Mouse (Mus musculus) hindbrain, postnatal 0 days (tissue): Measurements from ENCODE around the gene Etv1. TPM values are rescaled to one million over a fixed set of nuclear protein-coding genes. Genes with fewer than 3 reads are reported as not detected.

Experiments used
- ATAC-seq: fragments of 200-750 bp; cut with Nextera tagmentation; 2 replicates; pipeline ENCODE4 v1.8.0; 2017; ENCODE audit warnings: mild to moderate bottlenecking, moderate TSS enrichment, moderate library complexity
- DNase-seq: peaks from one replicate; pipeline ENCODE4 v3.0.0-alpha.2; 2015; ENCODE audit warnings: low spot score
- H3K27ac ChIP-seq: fragments of 300-500 bp; sonication (generic); 2 replicates; pipeline ENCODE4 v1.5.1; 2014; ENCODE audit warnings: mild to moderate bottlenecking
- H3K27me3 ChIP-seq: fragments of 300-500 bp; sonication (generic); 2 replicates; pipeline ENCODE4 v1.6.1; 2014; ENCODE audit warnings: low read length, mixed read lengths; ENCODE audit not compliant: insufficient read depth
- H3K36me3 ChIP-seq: fragments of 300-500 bp; sonication (generic); 2 replicates; pipeline ENCODE4 v1.6.1; 2014; ENCODE audit warnings: low read length, mixed read lengths; ENCODE audit not compliant: insufficient read depth
- H3K4me1 ChIP-seq: fragments of 300-500 bp; sonication (generic); 2 replicates; pipeline ENCODE4 v1.6.1; 2014; ENCODE audit warnings: antibody characterized with exemption, low read length, mixed read lengths; ENCODE audit not compliant: insufficient read depth
- H3K4me2 ChIP-seq: fragments of 300-500 bp; sonication (generic); 2 replicates; pipeline ENCODE4 v1.6.1; 2014; ENCODE audit warnings: low read depth, mild to moderate bottlenecking, low read length, moderate library complexity, mixed read lengths
- H3K4me3 ChIP-seq: fragments of 300-500 bp; sonication (generic); 2 replicates; pipeline ENCODE4 v1.5.1; 2014; ENCODE audit warnings: low read length
- H3K9ac ChIP-seq: fragments of 300-500 bp; sonication (generic); replicated peaks from 2 replicates; pipeline ENCODE4 v1.6.1; 2014; ENCODE audit warnings: mild to moderate bottlenecking, low read length, moderate library complexity, mixed read lengths
- H3K9me3 ChIP-seq: fragments of 300-500 bp; sonication (generic); 2 replicates; pipeline ENCODE4 v1.6.1; 2016; ENCODE audit warnings: low read length, mixed read lengths
- CTCF ChIP-seq: IDR thresholded peaks from 2 replicates; pipeline ENCODE4 v1.5.1; 2016; ENCODE audit warnings: antibody characterized with exemption, control low read depth, low read depth
- whole genome bisulfite sequencing: fragments of 180-500 bp; shearing (Covaris S2); extraction: QIAGEN DNeasy Blood & Tissue Kit; methylation state at CpG from one replicate; pipeline ENCODE4 v1.1.7; 2014; 5-methylcytosine and 5-hydroxymethylcytosine counted together
- polyA plus RNA-seq: library from polyadenylated mRNA; unstranded; fragments of >200 nt; fragmentation: Nextera tagmentation; extraction: Ambion mirVana; gene quantifications from 2 replicates; pipeline ENCODE4 v1.2.1, GENCODE M21; 2015
- total RNA-seq: library from RNA; depleted of rRNA; stranded (reverse); fragments of >200 nt; gene quantifications from 2 replicates; pipeline ENCODE4 v1.2.3, GENCODE M21; 2014; rRNA removed

Etv1 gene
- 19.0 and 19.3 TPM in 2 replicates for total RNA-seq
- 24.5 and 27.1 TPM in 2 replicates for polyA plus RNA-seq

DNA sequence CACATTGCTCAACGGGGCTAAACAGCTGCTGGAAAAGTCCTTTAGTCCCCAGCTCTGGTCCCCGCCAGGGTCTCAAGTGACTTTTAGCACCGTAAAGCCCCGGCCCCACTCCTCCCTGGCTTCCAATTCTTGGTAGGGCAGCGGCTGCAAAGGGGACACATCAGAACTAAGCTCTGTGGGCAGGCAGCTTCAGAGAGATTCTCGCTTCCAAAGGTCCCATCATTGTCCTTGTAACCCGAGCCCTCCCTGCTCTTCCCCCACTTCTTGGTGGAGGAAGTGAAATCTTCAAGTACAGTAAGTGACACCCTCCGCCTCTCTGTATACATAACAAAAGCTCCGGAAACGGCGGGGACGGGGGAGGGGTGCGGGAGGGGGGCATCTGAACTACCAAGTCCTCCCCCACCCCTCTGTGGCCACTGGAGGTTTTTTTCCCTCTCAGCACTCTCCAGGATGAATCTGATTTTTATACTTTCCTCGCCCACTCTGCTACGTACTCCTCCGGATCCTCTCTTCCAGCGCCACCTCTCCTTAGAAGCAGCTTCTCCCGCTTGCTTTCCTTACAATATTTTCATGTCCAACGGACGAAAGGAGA, at the start of gene Etv1:
TSS of gene Etv1 (plus strand) at position 195 of the 592 bp plus-strand sequence.
- ATAC-seq: peak; percentile 46
- Histone ChIP-seq H3K36me3 (no peaks in the 10 kb centered on the region), H3K27me3 (no peaks in the 10 kb centered on the region), H3K9ac (peak within 1 kb of the TSS; percentile 58), H3K4me3 (peak within 1 kb of the TSS; percentile 69), H3K9me3 (no peaks in the 10 kb centered on the region), H3K27ac (peak within 1 kb of the TSS; percentile 83), H3K4me1 (no peaks in the 10 kb centered on the region), H3K4me2 (peak within 1 kb of the TSS; percentile 100)
- 0% methylated on average over 20 of the region's 20 CpGs for WGBS
- TF ChIP-seq CTCF: no peak
- DNase-seq: peak; percentile 63

DNA sequence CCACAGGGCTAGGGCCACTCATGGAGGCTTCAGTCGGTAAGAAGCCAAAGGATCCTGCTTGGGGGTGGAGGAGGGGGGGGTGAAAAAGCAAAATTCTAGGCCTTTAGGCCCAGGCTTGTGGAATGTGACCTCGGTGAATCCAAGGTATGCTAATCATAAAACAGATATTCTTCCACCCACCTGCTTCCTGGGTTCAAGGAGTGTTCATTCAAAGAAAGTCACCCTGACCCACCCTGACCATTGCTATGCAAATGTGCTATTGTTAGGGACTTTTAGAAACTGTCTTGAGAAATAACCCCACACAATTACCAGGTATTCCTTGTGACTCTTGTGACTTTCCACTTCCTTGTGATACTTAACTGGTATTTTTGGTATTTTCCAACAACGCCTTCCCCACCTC, 49.5 kb upstream of the Etv1 start:
- WGBS: 76% methylated on average over 3 of the region's 3 CpGs
- DNase-seq (no peak), ATAC-seq (no peak)
- no peaks in the 10 kb centered on the region for H3K4me1 ChIP-seq
- TF ChIP-seq CTCF: no peak
- H3K36me3 ChIP-seq: no peaks in the 10 kb centered on the region
- no peaks in the 10 kb centered on the region for H3K27me3 ChIP-seq
- no peak overlapping the region for H3K27ac ChIP-seq
- H3K4me2 ChIP-seq: no peak overlapping the region
- no peaks in the 10 kb centered on the region for H3K9me3 ChIP-seq
- H3K4me3 ChIP-seq: no peak overlapping the region
- H3K9ac ChIP-seq: no peak overlapping the region

DNA sequence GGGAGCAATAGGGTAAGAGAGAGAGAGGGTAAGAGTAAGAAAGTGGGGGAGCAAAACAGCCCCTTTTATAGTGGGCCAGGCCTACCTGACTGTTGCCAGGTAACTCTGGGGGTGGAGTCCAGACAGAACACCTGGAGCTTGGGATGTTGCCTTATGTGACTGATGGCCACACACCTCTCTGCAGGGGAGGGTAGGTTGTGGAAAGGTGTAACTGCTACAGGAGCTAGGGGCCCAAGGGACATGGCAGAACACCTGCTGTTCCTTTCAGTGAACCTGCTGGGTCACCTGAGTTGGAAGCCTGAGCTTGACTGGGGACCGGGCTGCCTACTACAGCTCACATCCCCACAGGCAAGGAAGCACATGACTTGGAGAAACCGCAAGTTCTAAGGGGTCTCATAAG, 48.4 kb upstream of the Etv1 start:
- Histone ChIP-seq H3K4me3 (no peak overlapping the region), H3K9me3 (no peaks in the 10 kb centered on the region), H3K4me2 (no peak overlapping the region), H3K27ac (no peak overlapping the region), H3K9ac (no peak overlapping the region), H3K36me3 (no peaks in the 10 kb centered on the region), H3K27me3 (no peaks in the 10 kb centered on the region), H3K4me1 (no peaks in the 10 kb centered on the region)
- TF ChIP-seq CTCF: no peak
- DNase-seq (no peak), ATAC-seq (no peak)
- WGBS: 95% methylated on average over 2 of the region's 2 CpGs

DNA sequence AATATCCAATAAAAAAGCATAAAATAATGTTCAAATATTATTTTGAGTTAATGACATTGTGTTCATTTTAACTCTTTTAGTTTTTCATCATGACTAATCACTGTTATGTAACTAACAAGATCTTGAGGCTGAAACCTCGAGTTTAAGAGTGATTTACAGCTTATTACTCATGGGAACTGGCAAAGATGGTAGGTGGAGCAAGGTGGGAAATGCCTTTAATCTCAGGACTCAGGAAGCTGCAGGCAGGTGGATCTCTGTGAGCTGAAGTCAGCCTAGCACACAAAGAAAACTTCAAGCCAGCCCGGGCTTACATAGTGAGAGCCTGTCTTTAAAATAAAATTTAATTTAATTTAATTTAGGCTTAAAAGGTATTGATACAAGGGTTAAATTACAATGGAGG, 19.9 kb upstream of the Etv1 start:
- WGBS: 50% methylated on average over 2 of the region's 2 CpGs

DNA sequence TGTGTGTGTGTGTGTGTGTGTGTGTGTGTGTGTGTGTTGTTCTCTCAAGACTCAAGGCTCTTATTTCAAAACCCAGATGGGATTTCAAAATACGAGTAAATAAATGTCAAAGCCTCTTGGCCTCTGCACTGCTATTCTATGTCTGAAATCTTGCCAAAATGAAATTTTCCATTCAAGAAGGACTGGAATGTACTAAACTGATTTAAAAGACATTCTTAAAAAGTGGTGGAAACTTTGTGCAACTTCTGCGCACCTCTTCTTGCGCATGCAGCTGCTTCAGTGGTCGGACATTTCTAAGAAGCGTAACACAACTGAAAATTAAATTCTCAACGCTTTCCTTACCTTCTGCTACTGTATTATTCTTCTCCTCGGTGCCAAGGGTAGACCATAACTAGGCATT, 1.9 kb upstream of the Etv1 start:
- peak overlapping the region; percentile 100; the same call in 1 of the 2 replicates for H3K4me2 ChIP-seq
- TF ChIP-seq CTCF: no peak
- H3K27ac ChIP-seq: no peak overlapping the region
- 76% methylated on average over 7 of the region's 7 CpGs for WGBS
- no peaks in the 10 kb centered on the region for H3K4me1 ChIP-seq
- H3K27me3 ChIP-seq: no peaks in the 10 kb centered on the region
- H3K36me3 ChIP-seq: no peaks in the 10 kb centered on the region
- no peak overlapping the region for H3K9ac ChIP-seq
- ATAC-seq (no peak), DNase-seq (no peak)
- no peaks in the 10 kb centered on the region for H3K9me3 ChIP-seq
- H3K4me3 ChIP-seq: no peak overlapping the region

More for the DNA sequence above, 19.9 kb upstream of the Etv1 start:
- H3K27ac ChIP-seq: no peak overlapping the region
- DNase-seq (no peak), ATAC-seq (no peak)
- no peaks in the 10 kb centered on the region for H3K9me3 ChIP-seq
- H3K4me2 ChIP-seq: no peak overlapping the region
- H3K36me3 ChIP-seq: no peaks in the 10 kb centered on the region
- no peak overlapping the region for H3K4me3 ChIP-seq
- no peak overlapping the region for H3K9ac ChIP-seq
- no peaks in the 10 kb centered on the region for H3K4me1 ChIP-seq
- no peaks in the 10 kb centered on the region for H3K27me3 ChIP-seq
- TF ChIP-seq CTCF: no peak

DNA sequence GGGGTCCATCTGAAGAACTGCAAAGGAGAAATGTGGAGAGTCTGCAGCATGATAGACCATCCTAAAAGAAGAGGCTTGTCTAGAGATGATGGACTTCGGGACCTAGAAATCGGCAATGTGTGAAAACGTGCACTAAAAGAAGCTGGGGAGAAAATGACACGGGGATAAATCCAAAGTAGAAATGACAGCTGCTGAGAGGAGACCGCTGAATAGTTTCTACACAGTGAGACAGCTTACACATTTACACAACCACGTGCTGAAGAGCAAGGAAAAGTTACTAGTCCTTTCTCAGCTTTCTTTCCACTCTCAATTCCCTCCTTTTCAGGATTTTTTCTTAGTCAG, 1.3 kb upstream of the Etv1 start:
- ATAC-seq: no peak
- H3K4me3 ChIP-seq: peak overlapping the region; percentile 69
- 3% methylated on average over 6 of the region's 6 CpGs for WGBS

DNA sequence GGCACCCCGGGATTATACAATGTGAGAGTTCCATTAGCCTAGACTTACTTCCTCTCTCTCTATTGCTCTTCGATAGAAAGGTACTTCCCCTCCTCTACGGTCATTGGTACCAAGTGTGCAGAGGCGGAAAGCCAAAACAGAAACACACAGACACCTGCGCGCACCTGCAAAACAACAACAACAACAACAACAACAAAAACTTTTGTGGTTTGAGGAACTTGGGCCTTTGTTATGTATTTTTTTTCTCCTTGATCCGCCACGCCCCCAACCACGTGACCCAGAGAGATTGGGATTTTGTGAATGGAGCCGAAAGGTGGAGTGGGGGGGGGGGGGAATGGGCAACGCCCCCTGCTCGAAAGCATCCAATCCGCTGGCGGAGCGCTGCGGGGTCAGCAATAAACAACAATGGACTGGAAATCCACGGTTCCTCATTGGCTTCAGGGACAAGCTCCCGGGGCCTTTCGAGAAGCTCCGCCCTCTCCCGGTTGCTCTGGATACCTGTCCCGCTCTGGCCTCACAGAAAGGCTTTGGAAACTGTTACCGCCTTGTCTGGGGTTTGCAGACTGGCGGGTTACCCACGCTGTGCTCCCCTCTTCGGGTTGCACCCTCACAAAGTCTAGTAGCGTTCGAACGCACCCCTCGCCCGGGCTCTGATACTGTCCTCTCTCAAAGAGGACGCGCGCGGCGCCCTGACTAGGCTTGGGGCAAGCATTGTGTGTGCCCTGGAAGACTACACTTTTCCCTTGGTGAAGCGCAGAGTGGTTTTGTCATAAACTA, 693 bp upstream of the Etv1 start:
- TF ChIP-seq CTCF: peak; percentile 33
- Histone ChIP-seq H3K4me2 (peak overlapping the region; percentile 100), H3K36me3 (no peaks in the 10 kb centered on the region), H3K27ac (peak overlapping the region; percentile 83), H3K4me1 (no peaks in the 10 kb centered on the region), H3K4me3 (peak overlapping the region; percentile 69), H3K9ac (peak overlapping the region; percentile 58), H3K27me3 (no peaks in the 10 kb centered on the region), H3K9me3 (no peaks in the 10 kb centered on the region)
- DNase-seq: peak; percentile 94
- peak; percentile 97 for ATAC-seq
- WGBS: under 1% methylated on average over 37 of the region's 37 CpGs

More for the DNA sequence above, 1.3 kb upstream of the Etv1 start:
- Histone ChIP-seq H3K9me3 (no peaks in the 10 kb centered on the region), H3K4me1 (no peaks in the 10 kb centered on the region), H3K9ac (no peak overlapping the region), H3K36me3 (no peaks in the 10 kb centered on the region), H3K4me2 (peak overlapping the region; percentile 100), H3K27me3 (no peaks in the 10 kb centered on the region), H3K27ac (no peak overlapping the region)
- no peak for DNase-seq
- no peak for TF ChIP-seq CTCF
